Mouse (Mus musculus): ENCODE results near the gene Pinlyp.

DNA sequence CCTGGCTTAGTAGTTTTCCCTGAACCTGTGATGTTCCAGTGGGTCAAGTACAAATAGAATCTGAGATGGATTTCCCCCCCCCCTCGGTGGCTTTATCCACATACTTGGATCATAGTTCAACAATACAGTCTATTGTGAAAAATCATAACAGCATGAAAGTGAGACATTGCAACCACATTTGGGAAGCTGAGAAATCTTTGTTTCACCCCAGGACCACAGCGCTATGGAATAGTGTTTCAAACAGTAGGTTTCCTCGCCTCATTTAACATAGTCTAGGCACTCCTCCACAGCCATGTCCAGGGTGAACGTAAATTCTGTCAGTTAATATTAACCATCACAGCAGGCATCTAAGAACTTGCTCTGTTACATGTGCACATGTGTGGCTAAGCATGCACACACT, 8.8 kb downstream of the Pinlyp start:
- TF ChIP-seq FLI1 (IDR thresholded peaks at IDR 0.05; ENCODE audit: low read length) (no peak), GATA1 (IDR thresholded peaks at IDR 0.05; ENCODE audit: borderline replicate concordance, low read length) (no peak)

All from megakaryocyte, embryonic 14.5 days (primary cell).